Mouse (Mus musculus) liver, adult 2 months (tissue): Measurements from ENCODE around the gene Nek7.

Experiments used
- CTCF ChIP-seq: fragments of 200-500 bp; IDR thresholded peaks from 2 replicates; pipeline ENCODE4 v1.5.1; 2011; ENCODE audit warnings: low read depth, low read length, control low read depth
- POLR2A ChIP-seq: fragments of 200-500 bp; IDR thresholded peaks from 2 replicates; pipeline ENCODE4 v1.6.1; 2011; ENCODE audit warnings: low read length, control low read depth; ENCODE audit not compliant: insufficient read depth; ENCODE audit errors: extremely low read depth

DNA sequence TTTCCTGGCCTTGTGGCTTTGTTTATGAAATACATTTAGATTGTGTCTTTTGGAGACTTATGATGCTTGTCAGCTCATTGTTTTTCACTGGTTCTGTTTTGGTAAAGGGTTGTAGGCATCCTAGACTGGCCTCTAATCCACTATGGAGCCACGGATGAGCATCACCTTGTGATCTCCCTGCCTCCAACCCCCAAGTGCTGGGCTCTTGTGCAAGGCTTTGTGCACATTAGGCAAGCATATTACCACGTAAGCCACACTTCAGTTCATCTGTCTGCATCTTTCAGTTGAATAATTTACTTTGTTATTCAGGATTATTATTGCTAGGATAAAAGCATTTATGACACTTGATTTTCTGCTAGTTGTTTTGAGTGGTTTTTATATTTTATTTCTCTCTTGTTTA lies 154.6 kb downstream of the Nek7 start:
- TF ChIP-seq CTCF (no peak), POLR2A (no peak)
